Mouse (Mus musculus) cerebral cortex, adult 2 months (tissue): ENCODE results near the gene Pspn.

Experiments used
- whole genome bisulfite sequencing: fragments of 180-500 bp; shearing (Covaris S2); methylation state at CpG from one replicate; pipeline ENCODE4 v1.1.7; 2018; 5-methylcytosine and 5-hydroxymethylcytosine counted together

Pspn gene

GRCm38 (mm10) chr17:56999968-57000609 lies at the start of gene Pspn:
Gene Pspn, minus strand, starts transcription at chr17:57000018.
- WGBS, result 84% methylated on average over 9 of the region's 9 CpGs

- WGBS, result 61% methylated on average over 3 of the region's 3 CpGs
These were observed 49.0 kb upstream of the Pspn start for GRCm38 (mm10) chr17:57048816-57049215.

GRCm38 (mm10) chr17:57047406-57047805 lies 47.6 kb upstream of the Pspn start:
- WGBS, result 57% methylated on average over 5 of the region's 5 CpGs

GRCm38 (mm10) chr17:57041554-57041953 lies 41.7 kb upstream of the Pspn start, which contains the start of gene Slc25a41:
Gene Slc25a41, minus strand, starts transcription at chr17:57041654.
- 80% methylated on average over 8 of the region's 8 CpGs for WGBS

GRCm38 (mm10) chr17:57038978-57039377 lies 39.2 kb upstream of the Pspn start:
- 37% methylated on average over 8 of the region's 8 CpGs for WGBS

- WGBS, result 76% methylated on average over 4 of the region's 4 CpGs
These were observed 33.0 kb upstream of the Pspn start for GRCm38 (mm10) chr17:57032854-57033253.

- under 1% methylated on average over 38 of the region's 38 CpGs for WGBS
These were observed 32.0 kb upstream of the Pspn start for GRCm38 (mm10) chr17:57031661-57032420.

GRCm38 (mm10) chr17:57030931-57031660 lies 31.3 kb upstream of the Pspn start, which contains the start of gene Khsrp:
Gene Khsrp, minus strand, starts transcription at chr17:57031522.
- WGBS, result under 1% methylated on average over 97 of the region's 99 CpGs

GRCm38 (mm10) chr17:57029691-57030090 lies 29.9 kb upstream of the Pspn start:
- WGBS, result 25% methylated on average over 8 of the region's 8 CpGs

- WGBS, result 62% methylated on average over 4 of the region's 4 CpGs
These were observed 27.7 kb upstream of the Pspn start for GRCm38 (mm10) chr17:57027471-57027870.

- 87% methylated on average over 5 of the region's 5 CpGs for WGBS
These were observed 21.1 kb upstream of the Pspn start for GRCm38 (mm10) chr17:57020960-57021359.

GRCm38 (mm10) chr17:57019693-57020092 lies 19.9 kb upstream of the Pspn start:
- WGBS, result 86% methylated on average over 2 of the region's 2 CpGs

GRCm38 (mm10) chr17:57012245-57012795 lies 12.5 kb upstream of the Pspn start:
- 72% methylated on average over 13 of the region's 13 CpGs for WGBS

GRCm38 (mm10) chr17:57011236-57012141 lies 11.7 kb upstream of the Pspn start, which contains the start of the genes Gtf2f1 and Gm17949:
Gene Gtf2f1, minus strand, starts transcription at chr17:57011288.
Gene Gm17949, plus strand, starts transcription at chr17:57011469.
- WGBS, result under 1% methylated on average over 51 of the region's 51 CpGs

GRCm38 (mm10) chr17:57010911-57011235 lies 11.1 kb upstream of the Pspn start:
- under 1% methylated on average over 19 of the region's 19 CpGs for WGBS

- 90% methylated on average over 13 of the region's 13 CpGs for WGBS
These were observed 7.5 kb upstream of the Pspn start for GRCm38 (mm10) chr17:57007137-57007905.

GRCm38 (mm10) chr17:57003994-57004393 lies 4.2 kb upstream of the Pspn start:
- WGBS, result 88% methylated on average over 7 of the region's 7 CpGs

- 71% methylated on average over 8 of the region's 8 CpGs for WGBS
These were observed 1.4 kb upstream of the Pspn start for GRCm38 (mm10) chr17:57001228-57001627.

GRCm38 (mm10) chr17:56999414-56999813 lies 404 bp downstream of the Pspn start:
- WGBS, result 90% methylated on average over 9 of the region's 9 CpGs

- WGBS, result under 1% methylated on average over 38 of the region's 38 CpGs
These were observed 2.7 kb downstream of the Pspn start, which contains the start of gene Alkbh7 for GRCm38 (mm10) chr17:56997029-56997667. Gene Alkbh7, plus strand, starts transcription at chr17:56997339.
